Mouse (Mus musculus): ENCODE measurements around the gene Olfr193.
A peak's percentile ranks its signal among the peaks of the same experiment; 100 is the strongest.
"Not testable (repeated sequence)": the region's sequence is repeated elsewhere in the genome, so short reads cannot be mapped to it uniquely, and the experiment has no call there.

The Olfr193 gene

GRCm38 (mm10) chr16:59111781-59112180 is at the start of gene Olfr193:
Olfr193 (minus strand) TSS chr16:59111881.
- no peak for DNase-seq (ENCODE audit: low spot score)

- no peak for DNase-seq (ENCODE audit: low spot score)
Measured at GRCm38 (mm10) chr16:59151996-59152395, 40.3 kb upstream of the Olfr193 start.

GRCm38 (mm10) chr16:59146746-59147145 is 35.1 kb upstream of the Olfr193 start, which contains the start of gene Olfr195:
Olfr195 (plus strand) TSS chr16:59147046.
- DNase-seq (ENCODE audit: low spot score): no peak

- peak; percentile 11 for DNase-seq (ENCODE audit: low spot score)
Measured at GRCm38 (mm10) chr16:59141105-59141504, 29.4 kb upstream of the Olfr193 start.

GRCm38 (mm10) chr16:59130740-59131139 is 19.1 kb upstream of the Olfr193 start:
- no peak for DNase-seq (ENCODE audit: low spot score)

- DNase-seq (ENCODE audit: low spot score): no peak
Measured at GRCm38 (mm10) chr16:59120969-59121368, 9.3 kb upstream of the Olfr193 start, which contains the start of gene Olfr194. Olfr194 (minus strand) TSS chr16:59121069.

- DNase-seq (ENCODE audit: low spot score): not testable (repeated sequence)
Measured at GRCm38 (mm10) chr16:59108522-59108921, 3.2 kb downstream of the Olfr193 start.

- no peak for DNase-seq (ENCODE audit: low spot score)
Measured at GRCm38 (mm10) chr16:59105312-59105711, 6.4 kb downstream of the Olfr193 start.

- DNase-seq (ENCODE audit: low spot score): not testable (repeated sequence)
Measured at GRCm38 (mm10) chr16:59089722-59090121, 22.0 kb downstream of the Olfr193 start, which contains the start of gene Olfr191. Olfr191 (minus strand) TSS chr16:59089822.

- not testable (repeated sequence) for DNase-seq (ENCODE audit: low spot score)
Measured at GRCm38 (mm10) chr16:59081113-59081512, 30.6 kb downstream of the Olfr193 start.

GRCm38 (mm10) chr16:59077905-59078304 is 33.8 kb downstream of the Olfr193 start, which contains the start of gene Olfr190:
Olfr190 (minus strand) TSS chr16:59078005.
- no peak for DNase-seq (ENCODE audit: low spot score)

GRCm38 (mm10) chr16:59073520-59073919 is 38.2 kb downstream of the Olfr193 start:
- no peak for DNase-seq (ENCODE audit: low spot score)

GRCm38 (mm10) chr16:59071755-59072154 is 39.9 kb downstream of the Olfr193 start:
- no peak for DNase-seq (ENCODE audit: low spot score)

GRCm38 (mm10) chr16:59062411-59062810 is 49.3 kb downstream of the Olfr193 start:
- DNase-seq (ENCODE audit: low spot score): not testable (repeated sequence)
